Mouse (Mus musculus): ENCODE measurements around the gene Rab8a. TPM values are rescaled to one million over a fixed set of nuclear protein-coding genes. Genes with fewer than 3 reads are reported as not detected.

The Rab8a gene
- polyA plus RNA-seq, 1 experiment from 2014 or later = 53.2 TPM

- H3K9ac ChIP-seq (replicated peaks; ENCODE audit: low read depth, low read length) = no peak overlapping the region
- H3K9me3 ChIP-seq (ENCODE audit: control insufficient read depth, low read length) = no peaks in the 10 kb centered on the region
- H3K27ac ChIP-seq (ENCODE audit: low read depth, low read length) = no peak overlapping the region
- ATAC-seq (ENCODE audit: low read depth) = no peak
- H3K27me3 ChIP-seq (ENCODE audit: control insufficient read depth, insufficient read depth, low read length) = no peaks in the 10 kb centered on the region
- H3K36me3 ChIP-seq (ENCODE audit: control insufficient read depth, insufficient read depth, low read length) = no peaks in the 10 kb centered on the region
- no peak overlapping the region for H3K4me2 ChIP-seq (ENCODE audit: low read depth, low read length)
- 0 out of 2 replicates have a peak, but pooled peaks cover 4% of the 10 kb centered on the region for H3K4me1 ChIP-seq (ENCODE audit: control insufficient read depth, insufficient read depth, low read length)
- H3K4me3 ChIP-seq (ENCODE audit: low read depth, low read length) = no peak overlapping the region
- WGBS = 88% methylated on average over 1 of the region's 1 CpGs
These were observed 28.6 kb upstream of the Rab8a start for GRCm38 (mm10) chr8:72132417-72132816.

- H3K4me3 ChIP-seq (ENCODE audit: low read depth, low read length) = no peak overlapping the region
- H3K27ac ChIP-seq (ENCODE audit: low read depth, low read length) = no peak overlapping the region
- no peaks in the 10 kb centered on the region for H3K27me3 ChIP-seq (ENCODE audit: control insufficient read depth, insufficient read depth, low read length)
- WGBS = 78% methylated on average over 1 of the region's 1 CpGs
- no peak overlapping the region for H3K4me2 ChIP-seq (ENCODE audit: low read depth, low read length)
- 0 out of 2 replicates have a peak, but pooled peaks cover 4% of the 10 kb centered on the region for H3K4me1 ChIP-seq (ENCODE audit: control insufficient read depth, insufficient read depth, low read length)
- no peaks in the 10 kb centered on the region for H3K36me3 ChIP-seq (ENCODE audit: control insufficient read depth, insufficient read depth, low read length)
- no peak for ATAC-seq (ENCODE audit: low read depth)
- H3K9me3 ChIP-seq (ENCODE audit: control insufficient read depth, low read length) = no peaks in the 10 kb centered on the region
- no peak overlapping the region for H3K9ac ChIP-seq (replicated peaks; ENCODE audit: low read depth, low read length)
These were observed 28.1 kb upstream of the Rab8a start for GRCm38 (mm10) chr8:72132891-72133290.

GRCm38 (mm10) chr8:72133507-72133906, 27.5 kb upstream of the Rab8a start:
- H3K27me3 ChIP-seq (ENCODE audit: control insufficient read depth, insufficient read depth, low read length) = no peaks in the 10 kb centered on the region
- 60% methylated on average over 1 of the region's 1 CpGs for WGBS
- H3K4me2 ChIP-seq (ENCODE audit: low read depth, low read length) = no peak overlapping the region
- H3K4me1 ChIP-seq (ENCODE audit: control insufficient read depth, insufficient read depth, low read length) = 0 out of 2 replicates have a peak, but pooled peaks cover 4% of the 10 kb centered on the region
- H3K36me3 ChIP-seq (ENCODE audit: control insufficient read depth, insufficient read depth, low read length) = no peaks in the 10 kb centered on the region
- H3K9ac ChIP-seq (replicated peaks; ENCODE audit: low read depth, low read length) = no peak overlapping the region
- H3K27ac ChIP-seq (ENCODE audit: low read depth, low read length) = no peak overlapping the region
- no peak for ATAC-seq (ENCODE audit: low read depth)
- H3K9me3 ChIP-seq (ENCODE audit: control insufficient read depth, low read length) = no peaks in the 10 kb centered on the region
- H3K4me3 ChIP-seq (ENCODE audit: low read depth, low read length) = no peak overlapping the region

GRCm38 (mm10) chr8:72134756-72135445, 26.1 kb upstream of the Rab8a start, which contains the start of gene Tpm4:
TSS of gene Tpm4 (plus strand) at chr8:72134975.
- H3K9ac ChIP-seq (replicated peaks; ENCODE audit: low read depth, low read length) = peak within 1 kb of the TSS; percentile 90
- H3K4me1 ChIP-seq (ENCODE audit: control insufficient read depth, insufficient read depth, low read length) = 0 out of 2 replicates have a peak, but pooled peaks cover 4% of the 10 kb centered on the region
- H3K4me3 ChIP-seq (ENCODE audit: low read depth, low read length) = peak within 1 kb of the TSS; percentile 81
- H3K9me3 ChIP-seq (ENCODE audit: control insufficient read depth, low read length) = no peaks in the 10 kb centered on the region
- H3K27ac ChIP-seq (ENCODE audit: low read depth, low read length) = peak within 1 kb of the TSS; percentile 68
- H3K4me2 ChIP-seq (ENCODE audit: low read depth, low read length) = peak within 1 kb of the TSS; percentile 73
- H3K27me3 ChIP-seq (ENCODE audit: control insufficient read depth, insufficient read depth, low read length) = no peaks in the 10 kb centered on the region
- peak; percentile 84 for ATAC-seq (ENCODE audit: low read depth)
- under 1% methylated on average over 43 of the region's 49 CpGs for WGBS
- peaks cover 5% of the 10 kb centered on the region; the same call in 1 of the 2 replicates for H3K36me3 ChIP-seq (ENCODE audit: control insufficient read depth, insufficient read depth, low read length)

- H3K9ac ChIP-seq (replicated peaks; ENCODE audit: low read depth, low read length) = peak overlapping the region; percentile 90
- H3K4me3 ChIP-seq (ENCODE audit: low read depth, low read length) = peak overlapping the region; percentile 81
- H3K36me3 ChIP-seq (ENCODE audit: control insufficient read depth, insufficient read depth, low read length) = peaks cover 8% of the 10 kb centered on the region; the same call in 1 of the 2 replicates
- peak overlapping the region; percentile 73 for H3K4me2 ChIP-seq (ENCODE audit: low read depth, low read length)
- H3K27ac ChIP-seq (ENCODE audit: low read depth, low read length) = peak overlapping the region; percentile 68
- WGBS = under 1% methylated on average over 54 of the region's 62 CpGs
- no peaks in the 10 kb centered on the region for H3K27me3 ChIP-seq (ENCODE audit: control insufficient read depth, insufficient read depth, low read length)
- H3K4me1 ChIP-seq (ENCODE audit: control insufficient read depth, insufficient read depth, low read length) = 0 out of 2 replicates have a peak, but pooled peaks cover 4% of the 10 kb centered on the region
- no peaks in the 10 kb centered on the region for H3K9me3 ChIP-seq (ENCODE audit: control insufficient read depth, low read length)
- peak; percentile 79 for ATAC-seq (ENCODE audit: low read depth)
These were observed 25.3 kb upstream of the Rab8a start for GRCm38 (mm10) chr8:72135446-72136301.

- peak overlapping the region; percentile 81 for H3K4me3 ChIP-seq (ENCODE audit: low read depth, low read length)
- H3K9me3 ChIP-seq (ENCODE audit: control insufficient read depth, low read length) = no peaks in the 10 kb centered on the region
- H3K36me3 ChIP-seq (ENCODE audit: control insufficient read depth, insufficient read depth, low read length) = peaks cover 14% of the 10 kb centered on the region
- peak overlapping the region; percentile 73 for H3K4me2 ChIP-seq (ENCODE audit: low read depth, low read length)
- H3K9ac ChIP-seq (replicated peaks; ENCODE audit: low read depth, low read length) = peak overlapping the region; percentile 90
- H3K27me3 ChIP-seq (ENCODE audit: control insufficient read depth, insufficient read depth, low read length) = no peaks in the 10 kb centered on the region
- ATAC-seq (ENCODE audit: low read depth) = peak; percentile 32; the same call in 1 of the 2 replicates
- 0 out of 2 replicates have a peak, but pooled peaks cover 4% of the 10 kb centered on the region for H3K4me1 ChIP-seq (ENCODE audit: control insufficient read depth, insufficient read depth, low read length)
- H3K27ac ChIP-seq (ENCODE audit: low read depth, low read length) = peak overlapping the region; percentile 68
- 1% methylated on average over 18 of the region's 18 CpGs for WGBS
These were observed 24.6 kb upstream of the Rab8a start for GRCm38 (mm10) chr8:72136302-72136978.

GRCm38 (mm10) chr8:72137431-72137830, 23.6 kb upstream of the Rab8a start:
- no peak overlapping the region for H3K27ac ChIP-seq (ENCODE audit: low read depth, low read length)
- ATAC-seq (ENCODE audit: low read depth) = no peak
- no peak overlapping the region for H3K9ac ChIP-seq (replicated peaks; ENCODE audit: low read depth, low read length)
- H3K9me3 ChIP-seq (ENCODE audit: control insufficient read depth, low read length) = no peaks in the 10 kb centered on the region
- no peaks in the 10 kb centered on the region for H3K27me3 ChIP-seq (ENCODE audit: control insufficient read depth, insufficient read depth, low read length)
- WGBS = 97% methylated on average over 2 of the region's 2 CpGs
- no peak overlapping the region for H3K4me2 ChIP-seq (ENCODE audit: low read depth, low read length)
- no peak overlapping the region for H3K4me3 ChIP-seq (ENCODE audit: low read depth, low read length)
- peaks cover 18% of the 10 kb centered on the region for H3K36me3 ChIP-seq (ENCODE audit: control insufficient read depth, insufficient read depth, low read length)
- H3K4me1 ChIP-seq (ENCODE audit: control insufficient read depth, insufficient read depth, low read length) = 0 out of 2 replicates have a peak, but pooled peaks cover 4% of the 10 kb centered on the region

GRCm38 (mm10) chr8:72138456-72138855, 22.5 kb upstream of the Rab8a start:
- Histone ChIP-seq H3K27me3 (ENCODE audit: control insufficient read depth, insufficient read depth, low read length) (no peaks in the 10 kb centered on the region), H3K27ac (ENCODE audit: low read depth, low read length) (no peak overlapping the region), H3K36me3 (ENCODE audit: control insufficient read depth, insufficient read depth, low read length) (peaks cover 19% of the 10 kb centered on the region), H3K4me2 (ENCODE audit: low read depth, low read length) (no peak overlapping the region), H3K4me3 (ENCODE audit: low read depth, low read length) (no peak overlapping the region), H3K4me1 (ENCODE audit: control insufficient read depth, insufficient read depth, low read length) (0 out of 2 replicates have a peak, but pooled peaks cover 4% of the 10 kb centered on the region), H3K9ac (replicated peaks; ENCODE audit: low read depth, low read length) (no peak overlapping the region), H3K9me3 (ENCODE audit: control insufficient read depth, low read length) (no peaks in the 10 kb centered on the region)
- no peak for ATAC-seq (ENCODE audit: low read depth)
- 96% methylated on average over 5 of the region's 5 CpGs for WGBS
